ENCODE assay signal across 10 mouse cellular contexts in the genomic region with DNA sequence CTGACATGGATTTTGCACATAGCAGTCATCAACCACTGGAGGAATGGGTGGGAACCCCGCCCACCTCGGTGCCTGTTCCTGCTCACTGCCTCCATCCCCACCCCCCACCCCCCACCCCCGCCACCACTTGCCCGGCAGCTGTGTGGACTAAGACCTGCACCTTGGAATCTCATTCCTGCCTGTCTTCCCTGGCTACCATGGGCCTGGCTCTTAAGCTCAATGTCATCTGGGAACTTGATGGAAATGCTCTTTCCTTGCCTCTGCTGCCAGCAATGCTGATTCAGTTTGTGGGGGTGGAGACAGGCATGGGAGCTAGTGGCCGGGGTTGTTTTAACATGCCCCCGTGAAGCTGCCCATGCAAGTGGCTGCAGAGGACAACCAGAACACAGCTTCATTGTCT. TPM values are rescaled to one million over a fixed set of nuclear protein-coding genes. Genes with fewer than 3 reads are reported as not detected.
DNase-seq lines count a peak whose midpoint lies in the region; ATAC-seq lines count a peak whose summit lies in the region.
"Had no signal": no experiment of that assay in that cellular context is flagged by ENCODE, and none has a peak within 500 bp of the region (broad histone marks: within the 10 kb centered on the region; RNA-seq: fewer than 3 reads in every experiment).

No protein-coding gene starts in this region.

- H3K4me1 ChIP-seq in heart, embryonic 11.5 days (ENCODE audit: control insufficient read depth, insufficient read depth, low read length): peaks cover 9% of the 10 kb centered on the region; the same call in 1 of the 2 replicates
- H3K4me1 ChIP-seq in embryonic facial prominence, embryonic 13.5 days: peaks cover 13% of the 10 kb centered on the region

- no peaks in the 10 kb centered on the region for H3K36me3 ChIP-seq in heart, embryonic 11.5 days (ENCODE audit: control insufficient read depth, insufficient read depth, low read length)
- no peaks in the 10 kb centered on the region for H3K36me3 ChIP-seq in embryonic facial prominence, embryonic 13.5 days

- intact Hi-C loops in left cerebral cortex, postnatal 14 days (cut with DNase I): no loop called here

- no peaks in the 10 kb centered on the region for H3K27me3 ChIP-seq in heart, embryonic 11.5 days (ENCODE audit: control insufficient read depth, insufficient read depth, low read length)
- H3K27me3 ChIP-seq in embryonic facial prominence, embryonic 13.5 days: no peaks in the 10 kb centered on the region

- H3K27ac ChIP-seq in heart, embryonic 11.5 days (ENCODE audit: low read depth, low read length): no peak overlapping the region
- H3K27ac ChIP-seq in embryonic facial prominence, embryonic 13.5 days: peak overlapping the region; percentile 16; the same call in 1 of the 2 replicates

- H3K9ac ChIP-seq in heart, embryonic 11.5 days (ENCODE audit: low read depth, low read length): no peak overlapping the region
- no peak overlapping the region for H3K9ac ChIP-seq in embryonic facial prominence, embryonic 13.5 days

- no peak for DNase-seq in heart, adult 8-10 months (ENCODE audit: low spot score)
- peak; percentile 59 to 65 for DNase-seq in kidney, postnatal 36 days
- DNase-seq in cerebellum, adult 9-11 months: no peak
- DNase-seq in left cerebral cortex, postnatal 14 days (ENCODE audit: low spot score in 2 of 2): no peak
- DNase-seq in ovary, postnatal 10 days (ENCODE audit: low spot score): no peak
- DNase-seq: right cerebral cortex, adult 18-20 months; thymus, postnatal 25 days had no signal

- H3K4me3 ChIP-seq in heart, embryonic 11.5 days (ENCODE audit: low read depth, low read length): no peak overlapping the region
- no peak overlapping the region for H3K4me3 ChIP-seq in embryonic facial prominence, embryonic 13.5 days

- 35% methylated on average over 6 of the region's 6 CpGs for WGBS in heart, embryonic 11.5 days (ENCODE audit: insufficient replicate concordance)
- WGBS in embryonic facial prominence, embryonic 13.5 days: 23% methylated on average over 6 of the region's 6 CpGs

- ATAC-seq in heart, embryonic 11.5 days (replicated peaks; ENCODE audit: insufficient number of reproducible peaks, low FRiP score, low TSS enrichment): no peak
- ATAC-seq in CD4-positive, CD25-positive, alpha-beta regulatory T cell, adult 4 months: peak; percentile 14
- ATAC-seq in embryonic facial prominence, embryonic 13.5 days (ENCODE audit: insufficient number of reproducible peaks, insufficient read depth, low FRiP score, low TSS enrichment, low read depth): no peak

- no peaks in the 10 kb centered on the region for H3K9me3 ChIP-seq in heart, embryonic 11.5 days (replicated peaks; ENCODE audit: control insufficient read depth, low read length)
- no peaks in the 10 kb centered on the region for H3K9me3 ChIP-seq in embryonic facial prominence, embryonic 13.5 days

- H3K4me2 ChIP-seq in heart, embryonic 11.5 days: peak overlapping the region; percentile 10; the same call in 1 of the 2 replicates
- H3K4me2 ChIP-seq in embryonic facial prominence, embryonic 13.5 days: peak overlapping the region; percentile 28

RNA-seq across cellular contexts. Expression of a gene that starts 17.3 kb away (rescaled TPM):
- 8.9 TPM in 2 replicates for polyA plus RNA-seq in heart, embryonic 11.5 days (2014; fragmentation: Nextera tagmentation; extraction: Ambion mirVana)
- total RNA-seq in heart, adult 8-10 months (2022): 1 to 10 TPM; 4.9 to 8.2 (median 6.7) TPM
- polyA plus RNA-seq in CD4-positive, CD25-positive, alpha-beta regulatory T cell, adult 4 months (2017; shearing (Covaris generic)): 1 to 10 TPM; 3.9 to 4.0 TPM
- 25.5 and 27.9 TPM in 2 replicates for polyA plus RNA-seq in embryonic facial prominence, embryonic 13.5 days (2015; fragmentation: Nextera tagmentation; extraction: Ambion mirVana)
- total RNA-seq in left cerebral cortex, postnatal 14 days (2021): 100 to 1,000 TPM; 190 to 200 TPM

Comparison
In these comparisons a context has a peak if more than half of its experiments do, and no peak if none do; other contexts are left out.
1. DNase-seq: peak in kidney, postnatal 36 days (2 of 2); none in heart, adult 8-10 months (single experiment), cerebellum, adult 9-11 months (single experiment), left cerebral cortex, postnatal 14 days (0 of 2) and ovary, postnatal 10 days (single experiment).